Mouse (Mus musculus): ENCODE results near the gene Irf2bp1. TPM values are rescaled to one million over a fixed set of nuclear protein-coding genes. Genes with fewer than 3 reads are reported as not detected.
A peak's percentile ranks its signal among the peaks of the same experiment; 100 is the strongest.

The Irf2bp1 gene
- polyA plus RNA-seq, 1 experiment from 2014 or later = 6.6 TPM

DNA sequence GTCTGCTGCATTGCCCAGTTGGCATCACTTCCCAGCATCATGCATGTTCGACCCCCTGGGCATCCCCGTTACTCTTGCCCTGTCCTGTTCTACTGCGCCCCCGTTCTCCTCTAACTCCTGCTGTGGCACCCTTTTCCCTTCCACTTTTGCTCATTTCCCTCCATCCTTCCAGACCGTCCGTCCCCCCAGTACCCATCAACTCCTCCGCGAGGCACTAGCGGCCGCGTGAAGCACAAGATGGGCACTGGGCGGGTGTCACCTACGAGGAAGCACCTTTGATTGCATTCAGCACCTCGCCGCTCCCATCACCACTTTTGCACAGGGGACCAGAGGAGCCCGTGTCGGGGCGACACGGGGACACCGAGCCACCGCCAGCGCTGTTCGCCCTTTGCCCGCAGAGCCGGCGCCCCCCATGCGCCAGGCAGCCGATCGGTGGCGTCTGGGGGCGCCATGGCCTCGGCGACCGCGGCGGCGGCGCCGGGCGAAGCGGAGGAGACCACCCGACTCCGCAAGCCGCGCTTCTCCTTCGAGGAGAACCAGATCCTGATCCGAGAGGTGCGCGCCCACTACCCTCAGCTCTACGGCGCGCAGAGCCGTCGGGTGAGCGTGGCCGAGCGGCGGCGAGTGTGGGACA lies 12.1 kb upstream of the Irf2bp1 start:
- peak overlapping the region; percentile 57 for H3K4me3 ChIP-seq (ENCODE audit: low read depth, low read length)
- 1% methylated on average over 59 of the region's 59 CpGs for WGBS (ENCODE audit: insufficient replicate concordance)
- no peak overlapping the region for H3K9ac ChIP-seq (ENCODE audit: low read depth, low read length)
- H3K4me1 ChIP-seq (ENCODE audit: control insufficient read depth, low read depth, low read length) = peaks cover 15% of the 10 kb centered on the region
- H3K27ac ChIP-seq (ENCODE audit: low read length) = no peak overlapping the region
- H3K27me3 ChIP-seq (ENCODE audit: control insufficient read depth, insufficient read depth, low read depth, low read length) = peaks cover 57% of the 10 kb centered on the region
- H3K4me2 ChIP-seq (ENCODE audit: low read depth, low read length) = peak overlapping the region; percentile 74
- no peaks in the 10 kb centered on the region for H3K36me3 ChIP-seq (ENCODE audit: control insufficient read depth, insufficient read depth)
- H3K9me3 ChIP-seq (replicated peaks; ENCODE audit: control insufficient read depth, low read length) = no peaks in the 10 kb centered on the region
- no peak for ATAC-seq (ENCODE audit: low read depth)

DNA sequence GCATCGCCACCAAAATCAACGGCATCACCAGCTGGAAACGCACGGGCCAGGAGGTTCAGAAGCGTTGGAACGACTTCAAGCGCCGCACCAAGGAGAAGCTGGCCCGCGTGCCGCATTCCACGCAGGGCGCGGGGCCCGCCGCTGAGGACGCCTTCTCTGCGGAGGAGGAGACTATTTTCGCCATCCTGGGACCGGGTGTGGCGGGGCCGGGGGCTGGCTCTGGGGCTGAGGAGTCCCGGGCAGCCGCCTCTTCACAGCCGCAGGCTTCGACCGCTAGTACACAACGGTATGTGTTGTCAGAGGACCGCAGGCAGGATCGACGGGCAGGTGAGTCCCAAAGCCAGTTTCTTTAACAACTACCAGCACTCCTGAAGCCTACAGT lies 11.6 kb upstream of the Irf2bp1 start:
- no peak overlapping the region for H3K27ac ChIP-seq (ENCODE audit: low read length)
- no peaks in the 10 kb centered on the region for H3K9me3 ChIP-seq (replicated peaks; ENCODE audit: control insufficient read depth, low read length)
- peaks cover 57% of the 10 kb centered on the region for H3K27me3 ChIP-seq (ENCODE audit: control insufficient read depth, insufficient read depth, low read depth, low read length)
- peak overlapping the region; percentile 74 for H3K4me2 ChIP-seq (ENCODE audit: low read depth, low read length)
- 5% methylated on average over 31 of the region's 31 CpGs for WGBS (ENCODE audit: insufficient replicate concordance)
- no peaks in the 10 kb centered on the region for H3K36me3 ChIP-seq (ENCODE audit: control insufficient read depth, insufficient read depth)
- no peak for ATAC-seq (ENCODE audit: low read depth)
- H3K4me1 ChIP-seq (ENCODE audit: control insufficient read depth, low read depth, low read length) = peaks cover 15% of the 10 kb centered on the region
- H3K9ac ChIP-seq (ENCODE audit: low read depth, low read length) = no peak overlapping the region
- peak overlapping the region; percentile 57 for H3K4me3 ChIP-seq (ENCODE audit: low read depth, low read length)

DNA sequence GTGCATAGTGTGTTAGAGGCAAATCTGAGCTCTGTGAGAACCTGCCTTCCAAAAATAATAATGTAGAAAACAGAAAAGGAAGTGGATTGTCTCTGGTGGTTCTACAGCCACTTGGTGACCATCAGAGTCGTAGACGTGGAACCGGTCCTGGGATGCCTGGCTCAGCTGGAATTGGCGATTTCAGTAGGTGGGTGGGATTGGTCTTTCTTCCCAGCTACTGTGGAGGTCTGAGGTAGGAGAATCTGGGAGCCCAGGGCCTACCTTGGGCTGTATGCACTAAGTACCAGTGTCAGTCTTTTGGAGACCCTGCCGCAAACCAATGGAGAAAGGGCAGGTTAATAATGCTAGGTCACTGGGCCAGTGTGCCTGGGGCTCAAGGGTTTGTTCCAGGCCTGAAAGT lies 10.8 kb upstream of the Irf2bp1 start:
- H3K27ac ChIP-seq (ENCODE audit: low read length) = no peak overlapping the region
- peaks cover 57% of the 10 kb centered on the region for H3K27me3 ChIP-seq (ENCODE audit: control insufficient read depth, insufficient read depth, low read depth, low read length)
- peaks cover 15% of the 10 kb centered on the region for H3K4me1 ChIP-seq (ENCODE audit: control insufficient read depth, low read depth, low read length)
- 76% methylated on average over 5 of the region's 5 CpGs for WGBS (ENCODE audit: insufficient replicate concordance)
- H3K36me3 ChIP-seq (ENCODE audit: control insufficient read depth, insufficient read depth) = no peaks in the 10 kb centered on the region
- H3K4me3 ChIP-seq (ENCODE audit: low read depth, low read length) = no peak overlapping the region
- H3K9me3 ChIP-seq (replicated peaks; ENCODE audit: control insufficient read depth, low read length) = no peaks in the 10 kb centered on the region
- H3K4me2 ChIP-seq (ENCODE audit: low read depth, low read length) = no peak overlapping the region
- H3K9ac ChIP-seq (ENCODE audit: low read depth, low read length) = no peak overlapping the region
- no peak for ATAC-seq (ENCODE audit: low read depth)

DNA sequence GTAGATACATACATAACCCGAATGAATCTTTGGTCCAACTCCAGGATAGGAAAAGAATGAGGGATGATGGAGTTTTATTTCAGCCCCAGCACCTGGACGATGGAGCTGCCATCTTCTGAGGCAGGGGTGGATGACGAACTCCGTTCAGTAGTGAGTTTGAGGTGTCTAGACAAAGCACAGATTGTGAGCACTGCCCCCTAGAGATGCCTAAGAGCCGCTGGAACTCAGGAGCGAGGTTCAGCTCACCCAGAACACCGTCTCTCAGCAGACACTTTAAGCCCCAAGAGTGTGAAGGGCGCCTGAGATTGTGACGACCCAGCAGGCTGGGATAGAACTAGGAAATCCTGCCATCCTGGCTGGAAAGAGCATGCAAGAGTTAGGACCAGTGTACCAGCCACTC lies 5.0 kb upstream of the Irf2bp1 start:
- WGBS (ENCODE audit: insufficient replicate concordance) = 55% methylated on average over 9 of the region's 9 CpGs
- no peaks in the 10 kb centered on the region for H3K36me3 ChIP-seq (ENCODE audit: control insufficient read depth, insufficient read depth)
- peaks cover 30% of the 10 kb centered on the region for H3K4me1 ChIP-seq (ENCODE audit: control insufficient read depth, low read depth, low read length)
- ATAC-seq (ENCODE audit: low read depth) = no peak
- no peak overlapping the region for H3K9ac ChIP-seq (ENCODE audit: low read depth, low read length)
- no peak overlapping the region for H3K4me3 ChIP-seq (ENCODE audit: low read depth, low read length)
- H3K27me3 ChIP-seq (ENCODE audit: control insufficient read depth, insufficient read depth, low read depth, low read length) = no peaks in the 10 kb centered on the region; the same call in 1 of the 2 replicates
- H3K4me2 ChIP-seq (ENCODE audit: low read depth, low read length) = no peak overlapping the region
- H3K27ac ChIP-seq (ENCODE audit: low read length) = no peak overlapping the region
- H3K9me3 ChIP-seq (replicated peaks; ENCODE audit: control insufficient read depth, low read length) = no peaks in the 10 kb centered on the region

DNA sequence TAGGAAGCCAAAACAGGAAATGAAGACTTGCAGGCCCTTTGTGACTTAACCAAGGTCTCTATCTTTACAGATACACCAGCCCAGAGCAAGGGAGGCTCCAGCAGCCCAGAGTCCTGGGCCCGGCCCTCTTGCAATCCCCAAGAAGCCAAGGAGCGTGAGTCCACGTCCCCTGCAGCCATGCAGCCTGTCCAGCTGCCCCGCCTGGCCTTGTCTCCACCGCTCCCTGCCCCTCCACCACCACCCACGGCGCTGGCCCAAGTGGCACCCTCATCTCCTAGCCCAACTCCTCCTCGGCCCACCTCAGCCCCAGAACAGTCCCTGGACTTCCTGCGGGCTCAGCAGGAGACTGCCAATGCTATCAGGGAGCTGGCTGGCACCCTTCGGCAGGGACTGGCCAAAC lies 3.4 kb upstream of the Irf2bp1 start:
- peak overlapping the region; percentile 36 for H3K27ac ChIP-seq (ENCODE audit: low read length)

DNA sequence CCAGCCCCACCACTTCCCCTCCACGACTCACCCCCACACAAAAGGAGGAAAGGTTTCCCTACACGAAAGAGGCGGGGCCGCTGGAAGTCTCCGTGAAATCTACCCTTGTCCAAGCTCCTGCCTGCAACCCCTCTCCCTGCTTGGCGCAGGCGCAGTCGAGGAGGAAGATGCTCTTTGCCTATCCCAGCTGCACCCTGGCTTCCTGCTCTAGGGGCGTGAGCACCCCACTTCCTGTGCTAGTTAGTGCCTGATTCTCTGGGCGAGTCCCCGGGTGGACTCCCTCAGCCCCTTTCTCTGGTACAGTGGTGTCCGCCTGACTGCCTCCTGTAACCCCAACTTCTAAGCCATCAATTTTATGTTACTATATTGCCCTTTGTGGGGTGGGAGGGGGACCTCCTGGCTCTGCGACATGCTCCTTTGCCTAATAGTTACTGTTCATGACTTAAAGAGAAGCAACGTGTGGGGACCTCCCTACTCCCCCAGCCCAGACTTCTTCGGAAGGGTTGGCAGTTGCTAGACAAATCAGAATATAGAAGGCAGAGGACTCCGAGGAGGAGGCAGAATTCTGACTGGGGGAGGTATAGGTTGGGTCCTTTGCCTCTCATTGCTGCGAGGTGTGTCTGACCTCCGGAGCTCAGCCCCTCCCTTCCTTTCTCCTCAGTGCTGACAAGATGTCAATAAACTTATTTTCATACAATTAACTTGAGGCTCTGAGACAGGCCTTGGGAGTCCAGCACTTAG lies 2.6 kb upstream of the Irf2bp1 start:
- ATAC-seq (ENCODE audit: low read depth) = no peak
- 12% methylated on average over 18 of the region's 18 CpGs for WGBS (ENCODE audit: insufficient replicate concordance)
- peaks cover 50% of the 10 kb centered on the region for H3K4me1 ChIP-seq (ENCODE audit: control insufficient read depth, low read depth, low read length)
- peaks cover 5% of the 10 kb centered on the region for H3K36me3 ChIP-seq (ENCODE audit: control insufficient read depth, insufficient read depth)
- H3K4me3 ChIP-seq (ENCODE audit: low read depth, low read length) = peak overlapping the region; percentile 54
- H3K4me2 ChIP-seq (ENCODE audit: low read depth, low read length) = peak overlapping the region; percentile 50
- H3K27ac ChIP-seq (ENCODE audit: low read length) = peak overlapping the region; percentile 36
- no peaks in the 10 kb centered on the region for H3K9me3 ChIP-seq (replicated peaks; ENCODE audit: control insufficient read depth, low read length)
- H3K9ac ChIP-seq (ENCODE audit: low read depth, low read length) = peak overlapping the region; percentile 56
- H3K27me3 ChIP-seq (ENCODE audit: control insufficient read depth, insufficient read depth, low read depth, low read length) = no peaks in the 10 kb centered on the region

More for the DNA sequence above, 3.4 kb upstream of the Irf2bp1 start:
- ATAC-seq (ENCODE audit: low read depth) = no peak
- Histone ChIP-seq H3K4me3 (ENCODE audit: low read depth, low read length) (peak overlapping the region; percentile 54), H3K4me2 (ENCODE audit: low read depth, low read length) (peak overlapping the region; percentile 50), H3K36me3 (ENCODE audit: control insufficient read depth, insufficient read depth) (no peaks in the 10 kb centered on the region; the same call in 1 of the 2 replicates), H3K4me1 (ENCODE audit: control insufficient read depth, low read depth, low read length) (peaks cover 42% of the 10 kb centered on the region), H3K9ac (ENCODE audit: low read depth, low read length) (peak overlapping the region; percentile 56), H3K9me3 (replicated peaks; ENCODE audit: control insufficient read depth, low read length) (no peaks in the 10 kb centered on the region), H3K27me3 (ENCODE audit: control insufficient read depth, insufficient read depth, low read depth, low read length) (no peaks in the 10 kb centered on the region)
- WGBS (ENCODE audit: insufficient replicate concordance) = 34% methylated on average over 10 of the region's 10 CpGs

DNA sequence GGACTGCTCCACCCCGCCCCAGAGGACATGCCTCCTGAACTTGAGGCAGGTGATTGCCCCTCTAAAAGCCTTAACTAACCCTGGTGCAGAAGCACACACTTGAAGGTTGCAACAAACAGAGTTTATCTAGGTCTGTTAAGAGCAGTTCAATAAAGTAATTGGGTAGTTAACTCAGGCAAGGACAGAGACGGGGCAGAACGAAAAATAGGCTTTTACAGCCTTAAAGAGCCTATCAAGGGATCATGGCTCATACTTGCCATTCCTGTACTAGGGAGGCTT lies 2.1 kb upstream of the Irf2bp1 start:
- H3K36me3 ChIP-seq (ENCODE audit: control insufficient read depth, insufficient read depth) = peaks cover 5% of the 10 kb centered on the region
- no peak overlapping the region for H3K4me3 ChIP-seq (ENCODE audit: low read depth, low read length)
- 71% methylated on average over 3 of the region's 3 CpGs for WGBS (ENCODE audit: insufficient replicate concordance)
- peaks cover 54% of the 10 kb centered on the region for H3K4me1 ChIP-seq (ENCODE audit: control insufficient read depth, low read depth, low read length)
- H3K9ac ChIP-seq (ENCODE audit: low read depth, low read length) = peak overlapping the region; percentile 56; the same call in 1 of the 2 replicates
- H3K27ac ChIP-seq (ENCODE audit: low read length) = peak overlapping the region; percentile 25; the same call in 1 of the 2 replicates
- no peaks in the 10 kb centered on the region for H3K27me3 ChIP-seq (ENCODE audit: control insufficient read depth, insufficient read depth, low read depth, low read length)
- ATAC-seq (ENCODE audit: low read depth) = no peak
- H3K4me2 ChIP-seq (ENCODE audit: low read depth, low read length) = peak overlapping the region; percentile 50
- H3K9me3 ChIP-seq (replicated peaks; ENCODE audit: control insufficient read depth, low read length) = no peaks in the 10 kb centered on the region

DNA sequence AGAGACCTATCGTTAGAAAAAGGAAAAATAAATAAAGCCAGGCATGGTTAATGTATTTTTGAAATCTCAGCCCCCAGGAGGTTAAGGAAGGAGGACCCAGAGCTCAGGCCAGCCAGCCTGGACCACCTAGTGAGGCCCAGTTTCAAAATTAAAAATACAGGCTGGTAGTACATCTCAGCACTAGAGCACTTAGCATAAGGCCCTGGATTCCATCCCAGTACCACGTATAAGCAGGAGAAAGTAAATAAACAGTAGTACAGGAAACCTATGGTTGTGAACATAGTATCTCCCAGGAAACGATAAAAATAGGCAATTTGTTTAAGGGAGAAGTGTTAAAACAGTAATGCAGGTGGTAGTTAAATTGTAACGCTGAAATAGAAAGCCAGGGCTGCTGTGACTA lies 1.7 kb upstream of the Irf2bp1 start:
- Histone ChIP-seq H3K27me3 (ENCODE audit: control insufficient read depth, insufficient read depth, low read depth, low read length) (no peaks in the 10 kb centered on the region), H3K9me3 (replicated peaks; ENCODE audit: control insufficient read depth, low read length) (no peaks in the 10 kb centered on the region), H3K4me2 (ENCODE audit: low read depth, low read length) (peak overlapping the region; percentile 99), H3K4me3 (ENCODE audit: low read depth, low read length) (peak overlapping the region; percentile 61), H3K4me1 (ENCODE audit: control insufficient read depth, low read depth, low read length) (peaks cover 54% of the 10 kb centered on the region), H3K9ac (ENCODE audit: low read depth, low read length) (peak overlapping the region; percentile 69), H3K27ac (ENCODE audit: low read length) (peak overlapping the region; percentile 88), H3K36me3 (ENCODE audit: control insufficient read depth, insufficient read depth) (peaks cover 5% of the 10 kb centered on the region)
- 26% methylated on average over 4 of the region's 4 CpGs for WGBS (ENCODE audit: insufficient replicate concordance)
- no peak for ATAC-seq (ENCODE audit: low read depth)

DNA sequence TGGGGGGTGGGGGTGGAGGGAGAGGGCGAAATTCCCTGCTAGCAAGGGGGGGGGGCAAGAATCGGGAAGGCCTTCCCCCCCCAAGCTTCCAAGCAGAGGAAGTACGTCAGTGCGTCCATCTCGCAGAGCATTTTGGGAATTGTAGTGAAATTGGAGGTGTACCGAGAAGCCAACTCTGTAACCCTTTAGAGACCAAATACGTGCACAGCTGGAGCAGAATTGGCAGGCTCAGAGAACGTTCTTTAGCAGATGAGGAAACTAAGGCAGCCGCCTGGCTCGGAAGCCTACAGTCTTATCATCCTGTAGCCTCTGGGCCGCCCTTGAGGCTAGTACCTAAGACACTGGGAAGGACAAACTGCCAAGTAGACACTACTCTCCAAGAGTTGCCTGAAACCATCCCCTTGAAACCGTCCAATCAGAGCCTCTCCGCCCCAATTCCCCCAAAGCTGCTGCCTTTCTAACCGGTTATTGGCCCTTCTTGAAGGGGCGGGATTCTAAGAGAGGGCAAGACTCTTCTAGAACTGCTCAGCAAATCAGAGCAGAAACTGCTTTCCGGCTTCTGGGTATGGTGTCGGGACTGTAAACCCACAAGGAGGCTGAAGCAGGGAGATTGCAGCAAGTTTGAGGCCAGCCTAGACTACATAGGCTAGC lies 871 bp upstream of the Irf2bp1 start:
- no peaks in the 10 kb centered on the region for H3K27me3 ChIP-seq (ENCODE audit: control insufficient read depth, insufficient read depth, low read depth, low read length)
- H3K36me3 ChIP-seq (ENCODE audit: control insufficient read depth, insufficient read depth) = peaks cover 5% of the 10 kb centered on the region
- peaks cover 54% of the 10 kb centered on the region for H3K4me1 ChIP-seq (ENCODE audit: control insufficient read depth, low read depth, low read length)
- no peaks in the 10 kb centered on the region for H3K9me3 ChIP-seq (replicated peaks; ENCODE audit: control insufficient read depth, low read length)
- peak overlapping the region; percentile 61 for H3K4me3 ChIP-seq (ENCODE audit: low read depth, low read length)
- 0% methylated on average over 17 of the region's 17 CpGs for WGBS (ENCODE audit: insufficient replicate concordance)
- H3K9ac ChIP-seq (ENCODE audit: low read depth, low read length) = peak overlapping the region; percentile 69
- peak overlapping the region; percentile 88 for H3K27ac ChIP-seq (ENCODE audit: low read length)
- ATAC-seq (ENCODE audit: low read depth) = peak; percentile 57
- H3K4me2 ChIP-seq (ENCODE audit: low read depth, low read length) = peak overlapping the region; percentile 99

Measured in liver, embryonic 16.5 days (tissue).